Mouse (Mus musculus) erythroblast, embryonic 14.5 days (primary cell): ENCODE measurements around the gene Sdhaf3.

Experiments used
- GATA1 ChIP-seq: IDR thresholded peaks from 2 replicates; pipeline ENCODE4 v1.6.1; 2012; ENCODE audit warnings: low read length, inconsistent platforms, mixed read lengths
- TAL1 ChIP-seq: IDR thresholded peaks from 3 replicates; pipeline ENCODE4 v1.6.1; 2012; ENCODE audit warnings: low read length, inconsistent platforms, mixed read lengths

DNA sequence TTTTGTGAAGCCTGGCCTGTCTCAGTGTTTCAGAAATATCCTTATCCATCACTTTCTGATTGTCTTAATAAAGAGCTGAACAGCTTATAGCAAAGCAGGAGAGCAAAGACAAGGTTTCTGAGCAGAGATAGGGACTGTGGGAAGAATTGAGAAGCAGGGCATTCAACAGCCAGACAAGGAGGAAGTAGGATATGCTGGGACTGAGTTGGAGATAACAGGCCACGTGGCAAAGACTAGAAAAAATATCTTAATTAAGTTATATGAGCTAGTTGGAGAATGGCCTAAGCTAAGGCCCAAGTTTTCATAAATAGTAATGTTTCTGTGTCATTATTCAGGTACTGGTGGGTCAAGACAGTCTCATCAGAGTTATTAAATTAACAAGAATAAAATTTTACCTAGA, 8.2 kb upstream of the Sdhaf3 start:
- TF ChIP-seq TAL1 (no peak), GATA1 (no peak)
